22 mouse cellular contexts compared by ENCODE assay signal in genomic region chr10:122736835-122737234, GRCm38 (mm10). TPM values are rescaled to one million over a fixed set of nuclear protein-coding genes. Genes with fewer than 3 reads are reported as not detected.
DNase-seq lines count a peak whose midpoint lies in the region; ATAC-seq and TF ChIP-seq lines count a peak whose summit lies in the region.
"Had no signal": no experiment of that assay in that cellular context is flagged by ENCODE, and none has a peak within 500 bp of the region (broad histone marks: within the 10 kb centered on the region; RNA-seq: fewer than 3 reads in every experiment).

No protein-coding gene starts in this region.

- peak; percentile 85 for ATAC-seq in common myeloid progenitor, adult 5-6 weeks (replicated peaks; ENCODE audit: low read depth, poor library complexity, severe bottlenecking)
- peak; percentile 68 for ATAC-seq in megakaryocyte progenitor cell, adult 5-6 weeks (replicated peaks; ENCODE audit: poor library complexity)
- ATAC-seq: hindbrain, postnatal 0 days; intestine, postnatal 0 days had no signal

- H3K27ac ChIP-seq in spleen, adult 2 months (ENCODE audit: insufficient read depth, low read length), result peak overlapping the region; percentile 33; the same call in 1 of the 2 replicates
- H3K27ac ChIP-seq: embryonic facial prominence, embryonic 13.5 days; forebrain, embryonic 12.5 days; hindbrain, postnatal 0 days; liver, embryonic 15.5 days; neural tube, embryonic 13.5 days had no signal

- TF ChIP-seq CTCF in spleen, adult 2 months (IDR thresholded peaks at IDR 0.05; ENCODE audit: extremely low read depth, insufficient read depth, insufficient read length, insufficient replicate concordance), result no peak

- WGBS in spleen, adult 2 months, result 17% methylated on average over 4 of the region's 4 CpGs

- no peak for DNase-seq in spleen, adult 2 months (ENCODE audit: low read depth in 1 of 2, low spot score in 2 of 2)
- DNase-seq in spleen, postnatal 14 days (ENCODE audit: low spot score in 2 of 2), result no peak
- no peak for DNase-seq in cerebellum, adult 11 months
- DNase-seq in kidney, adult 9 months, result no peak
- DNase-seq in adrenal gland, postnatal 10 days, result no peak
- DNase-seq: adrenal gland, postnatal 14 days; cerebellum, adult 9-11 months; gastrocnemius, postnatal 36 days; kidney, postnatal 4 days; lung, postnatal 4 days; midbrain, embryonic 14.5 days; retina, postnatal 1 day; right cerebral cortex, postnatal 25 days had no signal

- H3K4me1 ChIP-seq in spleen, adult 2 months (ENCODE audit: control insufficient read depth, insufficient read depth, insufficient read length), result peaks cover 9% of the 10 kb centered on the region
- H3K4me1 ChIP-seq: liver, embryonic 15.5 days had no signal

- H3K36me3 ChIP-seq in spleen, adult 2 months (ENCODE audit: control insufficient read depth, insufficient read depth, low read length), result no peaks in the 10 kb centered on the region
- H3K36me3 ChIP-seq: embryonic facial prominence, embryonic 13.5 days; forebrain, embryonic 12.5 days; liver, embryonic 15.5 days; neural tube, embryonic 13.5 days had no signal

- H3K27me3 ChIP-seq in spleen, adult 2 months (ENCODE audit: control insufficient read depth, insufficient read depth, low read length), result no peaks in the 10 kb centered on the region
- H3K27me3 ChIP-seq: embryonic facial prominence, embryonic 13.5 days; forebrain, embryonic 12.5 days; liver, embryonic 15.5 days; neural tube, embryonic 13.5 days had no signal

- H3K4me3 ChIP-seq in spleen, adult 2 months (ENCODE audit: extremely low read depth, insufficient read depth, insufficient read length), result no peak overlapping the region
- H3K4me3 ChIP-seq: embryonic facial prominence, embryonic 13.5 days; erythroblast, embryonic 14.5 days; forebrain, embryonic 12.5 days; liver, embryonic 15.5 days; neural tube, embryonic 13.5 days had no signal

- no peak for TF ChIP-seq POLR2A in spleen, adult 2 months (IDR thresholded peaks at IDR 0.05; ENCODE audit: low read depth, low read length)

RNA-seq across cellular contexts. Expression of gene Ppm1h, which starts 58.3 kb away (rescaled TPM):
- polyA plus RNA-seq in spleen, adult 2 months (2012; rRNA removed), result 9.7 and 13.9 TPM in 2 replicates
- total RNA-seq in common myeloid progenitor, adult 5-6 weeks (2017), result 8.6 and 10.9 TPM in 2 replicates
- 21.4 TPM in 2 replicates for total RNA-seq in megakaryocyte progenitor cell, adult 5-6 weeks (2015)
- 21.1 and 28.5 TPM in 2 replicates for total RNA-seq in megakaryocyte progenitor cell, adult 5-6 weeks (2017)
- 10 to 100 TPM; 13.0 to 15.7 TPM for total RNA-seq in adrenal gland, postnatal 10 days (2021)
- polyA plus RNA-seq: erythroblast, embryonic 14.5 days had no signal
